8 mouse cellular contexts compared by ENCODE assay signal in genomic region chr1:74787846-74788245, GRCm38 (mm10). TPM values are rescaled to one million over a fixed set of nuclear protein-coding genes. Genes with fewer than 3 reads are reported as not detected.
A peak's percentile ranks its signal among the peaks of the same experiment; 100 is the strongest.
DNase-seq lines count a peak whose midpoint lies in the region; ATAC-seq and TF ChIP-seq lines count a peak whose summit lies in the region.

No protein-coding gene starts in this region.

- no peak overlapping the region for H3K4me3 ChIP-seq in liver, adult 2 months (ENCODE audit: insufficient read depth, low read depth, low read length)
- H3K4me3 ChIP-seq in liver, embryonic 12.5 days: no peak overlapping the region
- H3K4me3 ChIP-seq in forebrain, embryonic 13.5 days: no peak overlapping the region
- no peak overlapping the region for H3K4me3 ChIP-seq in hindbrain, postnatal 0 days (ENCODE audit: low read length)

- no peaks in the 10 kb centered on the region for H3K36me3 ChIP-seq in liver, adult 2 months (ENCODE audit: control insufficient read depth, insufficient read depth, low read length)
- no peaks in the 10 kb centered on the region for H3K36me3 ChIP-seq in liver, embryonic 12.5 days
- no peaks in the 10 kb centered on the region for H3K36me3 ChIP-seq in forebrain, embryonic 13.5 days (ENCODE audit: poor library complexity, severe bottlenecking)
- no peaks in the 10 kb centered on the region for H3K36me3 ChIP-seq in hindbrain, postnatal 0 days (ENCODE audit: insufficient read depth, low read length)
- H3K36me3 ChIP-seq in splenic B cell, adult 2 months (ENCODE audit: control insufficient read depth, insufficient read depth, low read length, poor library complexity, severe bottlenecking): no peaks in the 10 kb centered on the region

- WGBS in liver, adult 2 months: 9% methylated on average over 7 of the region's 7 CpGs
- WGBS in liver, embryonic 12.5 days (ENCODE audit: insufficient replicate concordance): 6% methylated on average over 7 of the region's 7 CpGs
- WGBS in forebrain, embryonic 13.5 days: 6% methylated on average over 7 of the region's 7 CpGs
- WGBS in hindbrain, postnatal 0 days: 4% methylated on average over 7 of the region's 7 CpGs

- peaks cover 31% of the 10 kb centered on the region for H3K27me3 ChIP-seq in liver, adult 2 months (ENCODE audit: control insufficient read depth, insufficient read depth, low read length)
- H3K27me3 ChIP-seq in liver, embryonic 12.5 days (replicated peaks): peaks cover 98% of the 10 kb centered on the region
- peaks cover 99% of the 10 kb centered on the region for H3K27me3 ChIP-seq in forebrain, embryonic 13.5 days
- H3K27me3 ChIP-seq in hindbrain, postnatal 0 days (ENCODE audit: insufficient read depth, low read length): peaks cover 67% of the 10 kb centered on the region
- no peaks in the 10 kb centered on the region for H3K27me3 ChIP-seq in splenic B cell, adult 2 months (ENCODE audit: control insufficient read depth, insufficient read depth, low read length, poor library complexity, severe bottlenecking)

- TF ChIP-seq CTCF in liver, adult 2 months (IDR thresholded peaks at IDR 0.05; ENCODE audit: low read depth, low read length): peak; percentile 66
- peak; percentile 90 for TF ChIP-seq CTCF in hindbrain, postnatal 0 days (IDR thresholded peaks at IDR 0.05; ENCODE audit: low read depth)

- intact Hi-C loops in left cerebral cortex, postnatal 10 days (cut with DNase I): loop anchor here (2.0 kb wide), 1 partner anchor 19 kb away; no protein-coding TSS in a partner anchor

- no peaks in the 10 kb centered on the region for H3K79me2 ChIP-seq in liver, adult 2 months (ENCODE audit: control insufficient read depth, insufficient read depth, low read length)

- DNase-seq in liver, adult 2 months (ENCODE audit: extremely low read depth, low read depth, low spot score): peak; percentile 41
- peak; percentile 79 for DNase-seq in c-Kit-positive CD71-negative TER-119-negative erythroid progenitor cells, embryonic 14.5 days (ENCODE audit: low read depth)
- peak; percentile 90 for DNase-seq in hindbrain, postnatal 0 days (ENCODE audit: low spot score)
- DNase-seq in left cerebral cortex, postnatal 10 days (ENCODE audit: extremely low spot score in 1 of 2, low spot score in 2 of 2): peak; percentile 80 to 82
- peak; percentile 56 to 71 for DNase-seq in monocyte, adult 2 months (ENCODE audit: low read depth in 1 of 2, low spot score in 2 of 2)
- DNase-seq in splenic B cell, adult 2 months (ENCODE audit: low read depth, low spot score): peak; percentile 87

- no peaks in the 10 kb centered on the region for H3K9me3 ChIP-seq in liver, embryonic 12.5 days (replicated peaks)
- H3K9me3 ChIP-seq in forebrain, embryonic 13.5 days (replicated peaks): no peaks in the 10 kb centered on the region
- no peaks in the 10 kb centered on the region for H3K9me3 ChIP-seq in hindbrain, postnatal 0 days (ENCODE audit: low read length)

- H3K27ac ChIP-seq in liver, adult 2 months (replicated peaks; ENCODE audit: insufficient read depth, low read depth, low read length): no peak overlapping the region
- no peak overlapping the region for H3K27ac ChIP-seq in liver, embryonic 12.5 days
- no peak overlapping the region for H3K27ac ChIP-seq in forebrain, embryonic 13.5 days
- no peak overlapping the region for H3K27ac ChIP-seq in hindbrain, postnatal 0 days

- no peak for ATAC-seq in liver, embryonic 12.5 days
- ATAC-seq in forebrain, embryonic 13.5 days: peak; percentile 60
- peak; percentile 41; the same call in 1 of the 2 replicates for ATAC-seq in hindbrain, postnatal 0 days

- H3K4me1 ChIP-seq in liver, adult 2 months (ENCODE audit: control insufficient read depth, insufficient read depth, low read length): peaks cover 4% of the 10 kb centered on the region; the same call in 1 of the 2 replicates
- H3K4me1 ChIP-seq in liver, embryonic 12.5 days: peaks cover 14% of the 10 kb centered on the region; the same call in 1 of the 2 replicates
- peaks cover 29% of the 10 kb centered on the region for H3K4me1 ChIP-seq in forebrain, embryonic 13.5 days
- peaks cover 14% of the 10 kb centered on the region for H3K4me1 ChIP-seq in hindbrain, postnatal 0 days (ENCODE audit: insufficient read depth, low read length)

- no peak overlapping the region for H3K4me2 ChIP-seq in liver, embryonic 12.5 days
- no peak overlapping the region for H3K4me2 ChIP-seq in forebrain, embryonic 13.5 days
- no peak overlapping the region for H3K4me2 ChIP-seq in hindbrain, postnatal 0 days (ENCODE audit: low read depth, low read length)

- no peak for TF ChIP-seq POLR2A in liver, adult 2 months (IDR thresholded peaks at IDR 0.05; ENCODE audit: extremely low read depth, insufficient read depth, low read length)

- no peak overlapping the region for H3K9ac ChIP-seq in liver, adult 2 months (ENCODE audit: low read depth, low read length)
- H3K9ac ChIP-seq in liver, embryonic 12.5 days: no peak overlapping the region
- no peak overlapping the region for H3K9ac ChIP-seq in forebrain, embryonic 13.5 days
- no peak overlapping the region for H3K9ac ChIP-seq in hindbrain, postnatal 0 days (replicated peaks; ENCODE audit: low read length)

RNA-seq across cellular contexts. Expression of gene Wnt10a, which starts 3.5 kb away (rescaled TPM):
- 1.0 TPM in 1 of 2 replicates, not detected in the other for total RNA-seq in liver, adult 2 months (2014; rRNA removed)
- polyA plus RNA-seq in liver, adult 2 months (2012; rRNA removed): not detected in 2 replicates
- polyA plus RNA-seq in liver, embryonic 12.5 days (2016; fragmentation: Nextera tagmentation; extraction: Ambion mirVana): not detected in 2 replicates
- polyA plus RNA-seq in forebrain, embryonic 13.5 days (2015; fragmentation: Nextera tagmentation; extraction: Ambion mirVana): 0.29 and 0.63 TPM in 2 replicates
- total RNA-seq in hindbrain, postnatal 0 days (2014; rRNA removed): 1.8 and 2.7 TPM in 2 replicates
- polyA plus RNA-seq in hindbrain, postnatal 0 days (2015; fragmentation: Nextera tagmentation; extraction: Ambion mirVana): 0.48 and 0.68 TPM in 2 replicates
- 1 to 10 TPM in 1 of 2 experiments, under 1 TPM in 1; 0.87 to 1.1 TPM for total RNA-seq in left cerebral cortex, postnatal 10 days (2021)

RNA-seq across cellular contexts. Expression of gene Wnt6, which starts 16.2 kb away (rescaled TPM):
- not detected in 2 replicates for total RNA-seq in liver, adult 2 months (2014; rRNA removed)
- 0.05 and 0.28 TPM in 2 replicates for polyA plus RNA-seq in liver, adult 2 months (2012; rRNA removed)
- 0.13 and 0.86 TPM in 2 replicates for polyA plus RNA-seq in liver, embryonic 12.5 days (2016; fragmentation: Nextera tagmentation; extraction: Ambion mirVana)
- 0.73 and 0.92 TPM in 2 replicates for polyA plus RNA-seq in forebrain, embryonic 13.5 days (2015; fragmentation: Nextera tagmentation; extraction: Ambion mirVana)
- 5.9 and 11.2 TPM in 2 replicates for total RNA-seq in hindbrain, postnatal 0 days (2014; rRNA removed)
- 6.7 and 7.4 TPM in 2 replicates for polyA plus RNA-seq in hindbrain, postnatal 0 days (2015; fragmentation: Nextera tagmentation; extraction: Ambion mirVana)
- total RNA-seq in left cerebral cortex, postnatal 10 days (2021): 1 to 10 TPM; 1.2 to 1.7 TPM

RNA-seq across cellular contexts. Expression of gene Prkag3, which starts 38.8 kb away (rescaled TPM):
- 0.07 and 0.28 TPM in 2 replicates for total RNA-seq in liver, adult 2 months (2014; rRNA removed)
- 0.02 TPM in 1 of 2 replicates, not detected in the other for polyA plus RNA-seq in liver, adult 2 months (2012; rRNA removed)
- polyA plus RNA-seq in liver, embryonic 12.5 days (2016; fragmentation: Nextera tagmentation; extraction: Ambion mirVana): 0.13 TPM in 1 of 2 replicates, not detected in the other
- not detected in 2 replicates for polyA plus RNA-seq in forebrain, embryonic 13.5 days (2015; fragmentation: Nextera tagmentation; extraction: Ambion mirVana)
- not detected in 2 replicates for total RNA-seq in hindbrain, postnatal 0 days (2014; rRNA removed)
- not detected in 2 replicates for polyA plus RNA-seq in hindbrain, postnatal 0 days (2015; fragmentation: Nextera tagmentation; extraction: Ambion mirVana)
- not detected for total RNA-seq in left cerebral cortex, postnatal 10 days (2021)
